Mouse (Mus musculus) lung, postnatal 0 days (tissue): ENCODE measurements around the gene Gpr15.

ENCODE experiments used
- CTCF ChIP-seq: IDR thresholded peaks from 2 replicates; pipeline ENCODE4 v1.5.1; 2016; ENCODE audit warnings: antibody characterized with exemption, mild to moderate bottlenecking
- EP300 ChIP-seq: IDR thresholded peaks from 2 replicates; pipeline ENCODE4 v1.6.1; 2016; ENCODE audit warnings: antibody characterized with exemption, mild to moderate bottlenecking, control low read depth

- TF ChIP-seq EP300 (no peak), CTCF (no peak)
Measured at GRCm38 (mm10) chr16:58688534-58688933, 30.3 kb downstream of the Gpr15 start.
